Mouse (Mus musculus) fat pad, adult 2 months (tissue): Measurements from ENCODE around the gene Coq8b.

Experiments used
- DNase-seq: peaks from one replicate; pipeline ENCODE4 v3.0.0-alpha.2; 2011; ENCODE audit warnings: low read depth, low spot score; ENCODE audit errors: extremely low read depth

The Coq8b gene

DNA sequence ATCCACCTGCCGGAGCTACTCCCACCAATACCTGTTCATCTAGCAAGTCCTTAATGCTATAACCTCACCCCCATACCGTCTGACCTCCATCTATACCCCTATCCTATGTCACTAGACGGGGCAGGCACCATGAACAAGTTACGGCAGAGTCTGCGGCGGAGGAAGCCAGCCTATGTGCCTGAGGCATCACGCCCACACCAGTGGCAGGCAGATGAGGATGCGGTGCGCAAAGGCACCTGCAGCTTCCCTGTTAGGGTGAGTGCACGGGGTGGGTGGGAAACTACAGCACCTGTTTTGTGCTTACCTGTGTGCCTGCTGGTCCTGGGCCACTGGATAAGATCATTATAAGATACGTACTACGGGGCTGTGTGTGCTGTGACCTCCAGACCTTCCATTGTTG, 31.9 kb downstream of the Coq8b start:
- no peak for DNase-seq

DNA sequence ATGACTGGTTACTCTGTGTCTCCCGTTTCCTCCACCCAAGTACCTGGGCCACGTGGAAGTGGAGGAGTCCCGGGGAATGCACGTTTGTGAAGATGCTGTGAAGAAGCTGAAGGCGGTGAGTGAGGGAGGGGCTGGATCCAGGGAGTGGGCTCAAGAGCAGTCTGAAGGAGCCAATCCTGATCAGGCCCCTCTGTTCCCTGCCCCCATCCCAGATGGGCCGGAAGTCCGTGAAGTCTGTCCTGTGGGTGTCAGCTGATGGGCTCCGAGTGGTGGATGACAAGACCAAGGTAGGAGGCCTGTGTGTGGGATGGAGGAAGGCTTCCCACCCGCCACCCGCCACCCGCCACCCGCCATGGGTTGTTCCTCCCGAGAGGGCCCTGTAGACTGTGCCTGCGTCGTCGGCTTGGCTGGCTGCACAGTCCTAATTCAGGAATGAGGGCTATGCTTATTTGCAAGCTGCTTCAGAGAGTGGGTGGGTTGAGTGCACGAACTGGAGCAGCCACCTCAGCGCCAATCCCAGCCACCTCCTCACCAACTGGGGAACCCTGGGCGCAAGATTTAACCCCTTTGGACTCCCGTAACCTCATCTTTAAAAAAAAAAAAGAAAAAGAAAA, 33.8 kb downstream of the Coq8b start:
- DNase-seq, result no peak

DNA sequence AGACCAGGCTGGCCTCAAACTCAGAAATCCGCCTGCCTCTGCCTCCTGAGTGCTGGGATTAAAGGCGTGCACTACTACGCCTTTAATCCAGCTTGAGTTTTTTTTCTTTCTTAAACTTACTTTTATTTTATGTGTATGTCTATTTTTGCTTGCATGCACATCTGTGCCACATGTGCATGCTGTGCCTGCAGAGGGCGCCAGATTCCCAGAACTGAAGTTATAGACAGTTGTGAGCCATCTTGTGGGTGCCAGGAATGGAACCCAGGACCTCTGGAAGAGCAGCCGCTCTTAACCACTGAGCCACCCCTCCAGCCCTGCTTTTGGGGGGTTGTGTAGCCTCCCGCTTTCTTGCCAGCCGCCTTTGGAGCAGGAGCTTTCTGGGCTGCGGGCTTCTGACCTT, 38.6 kb downstream of the Coq8b start:
- no peak for DNase-seq

DNA sequence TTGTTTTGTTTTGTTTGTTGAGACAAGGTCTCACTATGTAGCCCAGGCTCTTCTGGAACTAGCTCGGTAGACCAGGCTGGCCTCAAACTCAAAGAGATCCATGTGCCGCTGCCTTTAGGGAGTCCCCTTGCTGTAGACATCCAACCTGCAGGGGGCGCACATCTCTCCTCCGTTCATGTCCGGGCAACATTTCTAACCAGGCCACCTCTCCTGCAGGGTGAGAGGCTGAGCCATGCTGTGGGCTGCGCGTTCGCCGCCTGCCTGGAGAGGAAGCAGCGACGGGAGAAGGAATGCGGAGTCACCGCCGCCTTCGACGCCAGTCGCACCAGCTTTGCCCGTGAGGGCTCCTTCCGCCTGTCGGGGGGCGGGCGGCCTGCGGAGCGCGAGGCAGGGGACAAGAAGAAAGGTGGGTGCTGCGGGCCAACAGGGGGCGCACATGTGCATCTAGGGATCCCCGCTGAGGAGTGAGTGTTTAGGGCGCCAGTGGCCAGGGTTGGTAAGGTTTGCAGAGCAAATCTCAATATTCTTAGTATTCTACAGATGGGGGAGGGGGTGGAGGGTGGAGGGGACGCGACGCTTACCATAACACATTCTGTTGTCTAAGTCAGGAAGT, 41.0 kb downstream of the Coq8b start:
- no peak for DNase-seq

DNA sequence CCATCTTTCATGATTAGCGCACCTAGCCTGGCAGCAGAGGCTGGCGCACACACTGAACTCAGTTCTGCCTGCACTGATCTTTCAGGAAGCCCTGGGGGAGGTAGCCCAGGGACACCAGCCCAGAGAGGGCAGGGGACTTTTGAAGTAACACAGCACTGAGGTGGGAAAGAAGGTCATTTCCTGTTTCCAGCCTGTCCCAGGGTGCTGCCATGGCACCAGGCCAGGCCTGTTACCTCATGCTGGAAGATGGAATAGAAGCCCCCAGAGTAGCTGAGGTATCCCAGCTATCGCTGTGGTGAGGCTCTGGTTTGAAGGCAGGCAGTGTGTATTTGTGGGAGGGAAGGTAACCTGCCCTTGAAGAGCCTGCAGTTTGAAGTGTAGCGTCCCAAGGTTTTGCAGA, 42.1 kb downstream of the Coq8b start:
- DNase-seq, result no peak

DNA sequence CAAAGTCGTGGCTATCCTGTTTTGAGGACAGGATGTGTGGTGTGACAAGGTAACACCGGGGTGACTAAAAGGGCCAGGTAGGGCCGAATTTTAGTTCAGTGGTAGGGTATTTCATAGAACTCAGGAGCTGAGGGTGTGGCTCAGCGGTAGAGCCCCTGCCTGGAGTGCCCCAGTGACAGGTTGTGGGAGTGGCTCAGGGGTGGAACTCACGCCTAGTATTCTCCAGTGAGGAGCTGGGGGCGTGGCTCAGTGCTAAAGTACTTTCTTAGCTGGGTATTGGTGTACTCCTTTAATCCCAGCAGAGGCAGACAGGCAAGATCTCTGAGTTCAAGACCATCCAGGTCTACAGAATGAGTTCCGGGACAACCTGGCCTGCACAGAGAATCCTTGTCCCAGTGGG, 43.2 kb downstream of the Coq8b start:
- DNase-seq, result no peak

DNA sequence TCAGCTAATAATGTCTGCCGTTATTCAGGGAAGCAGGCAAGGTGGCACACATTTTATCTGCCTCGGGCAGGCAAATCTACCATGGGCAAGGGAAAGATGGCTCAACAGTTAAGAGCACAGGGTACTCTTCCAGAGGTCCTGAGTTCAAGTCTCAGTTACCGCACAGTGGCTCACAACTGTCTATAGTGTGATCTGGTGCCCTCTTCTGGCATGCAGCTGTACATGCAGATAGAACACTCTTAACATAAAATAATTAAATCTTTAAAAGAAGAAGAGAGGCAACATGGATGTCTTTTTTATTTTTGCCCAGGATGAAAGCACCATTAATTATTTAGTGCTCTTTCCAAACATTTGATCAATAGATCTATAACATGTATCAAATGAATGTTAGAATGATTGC, 44.4 kb downstream of the Coq8b start:
- DNase-seq, result no peak

DNA sequence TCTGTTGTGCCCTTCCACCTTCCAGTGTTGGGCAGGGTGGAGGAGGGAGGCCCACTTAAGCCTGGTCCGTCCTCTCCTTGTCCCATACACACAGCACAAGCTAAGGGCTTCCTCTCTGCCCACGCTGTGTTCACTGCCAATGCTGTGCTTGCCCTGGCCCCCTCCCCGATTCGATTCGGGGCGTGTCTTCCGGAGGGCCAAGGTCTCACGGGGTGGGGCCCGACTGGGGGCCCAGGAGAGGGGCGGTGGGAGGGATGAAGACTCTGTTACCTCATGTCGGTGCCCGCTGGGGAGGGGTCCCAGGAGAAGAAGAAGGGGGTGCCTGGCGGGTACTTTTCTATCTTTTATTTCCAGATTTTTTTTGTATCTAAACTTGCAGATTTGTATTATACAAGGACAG, 48.9 kb downstream of the Coq8b start:
- no peak for DNase-seq

DNA sequence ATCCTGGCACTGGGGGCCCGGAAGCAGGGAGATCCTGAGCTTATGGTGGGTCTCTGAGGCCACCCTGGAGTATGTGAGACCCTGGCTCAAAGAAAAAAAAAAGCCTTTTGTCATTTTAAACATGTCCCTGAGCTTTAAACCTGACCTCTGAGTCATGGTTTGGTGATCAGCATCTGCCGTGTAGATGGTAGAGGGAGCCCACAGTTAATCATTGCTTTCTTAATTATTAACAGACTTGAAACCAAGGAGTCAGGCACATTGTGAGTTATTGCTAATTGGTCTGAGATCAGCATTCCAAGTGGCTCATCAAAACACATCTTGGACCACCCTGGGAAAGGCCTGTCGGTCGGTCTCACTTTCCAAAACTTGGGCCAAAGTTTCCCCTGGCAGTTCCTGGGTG, 49.4 kb downstream of the Coq8b start:
- no peak for DNase-seq

DNA sequence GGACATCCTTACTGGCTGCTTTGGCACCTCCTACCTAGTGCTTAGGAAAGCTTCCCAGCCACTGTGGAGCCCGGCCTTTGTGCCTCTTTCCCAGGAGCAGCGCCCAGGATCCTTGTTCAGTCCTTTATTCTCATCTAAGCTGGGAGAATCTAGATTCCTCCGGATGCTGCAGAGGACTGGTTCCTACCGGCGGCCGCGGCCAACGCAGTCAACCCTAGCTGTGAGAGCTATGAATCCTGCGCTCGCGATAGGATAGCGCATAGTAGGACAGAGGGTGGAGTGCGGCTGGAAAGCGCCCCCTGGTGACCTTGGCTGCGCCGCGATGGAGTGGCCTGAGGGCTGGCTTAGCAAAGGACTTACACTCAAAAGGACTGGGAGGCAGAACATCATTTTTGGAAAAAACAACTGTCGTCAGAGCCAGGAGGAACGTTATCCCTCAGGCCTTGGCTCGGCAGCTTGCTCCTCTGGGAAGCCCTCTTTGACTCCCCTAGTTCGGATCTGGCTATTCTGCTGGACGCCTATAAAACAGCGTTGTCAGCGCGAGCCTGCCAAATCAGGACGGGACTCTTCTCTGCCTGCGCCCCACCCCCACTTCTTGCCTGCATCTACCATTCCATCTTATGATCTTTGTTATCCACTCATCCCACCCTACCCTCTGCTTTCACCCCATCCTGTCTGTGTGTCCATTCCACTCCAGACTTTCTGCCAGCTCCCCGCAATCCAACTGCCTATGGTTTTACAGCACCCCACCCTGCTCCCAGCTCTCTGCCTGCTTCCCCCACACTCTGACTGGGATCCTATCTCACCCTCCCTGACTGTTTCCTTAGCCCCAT, 52.3 kb downstream of the Coq8b start:
- no peak for DNase-seq

DNA sequence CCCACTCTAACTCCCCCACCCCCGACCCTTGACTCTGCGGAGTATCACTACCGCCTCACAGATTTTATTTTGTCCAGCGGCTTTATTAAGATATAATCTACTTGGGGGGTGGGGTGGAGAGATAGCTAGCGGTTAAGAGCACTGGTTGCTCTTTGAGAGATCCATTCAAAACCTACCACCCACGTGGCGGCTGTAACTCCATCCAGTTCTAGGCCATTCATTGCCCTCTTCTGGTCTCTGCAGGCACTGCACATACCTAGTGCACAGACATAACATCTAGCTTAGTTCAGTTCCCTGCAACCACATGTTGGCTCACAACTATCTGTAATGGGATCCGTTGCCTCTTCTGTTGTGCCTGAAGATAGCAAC, 52.9 kb downstream of the Coq8b start:
- no peak for DNase-seq

DNA sequence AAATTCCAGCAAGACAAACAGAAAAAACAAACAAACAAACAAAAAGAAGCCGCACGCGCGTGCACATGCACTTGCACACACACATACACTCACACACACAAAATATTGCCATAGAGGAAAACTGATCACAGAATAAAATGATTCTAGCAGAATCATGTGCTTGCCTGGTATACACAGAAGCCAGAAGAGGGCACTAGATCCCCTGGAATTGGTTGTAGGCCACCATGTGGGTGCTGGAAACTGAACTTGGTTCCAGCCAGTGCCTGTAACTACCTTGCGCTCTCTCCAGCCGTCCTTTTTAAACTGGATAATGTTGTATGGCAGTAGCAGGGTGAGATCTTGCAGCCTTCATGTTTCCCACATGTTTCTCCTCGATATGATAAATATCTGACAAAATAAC, 55.9 kb downstream of the Coq8b start:
- DNase-seq, result no peak

DNA sequence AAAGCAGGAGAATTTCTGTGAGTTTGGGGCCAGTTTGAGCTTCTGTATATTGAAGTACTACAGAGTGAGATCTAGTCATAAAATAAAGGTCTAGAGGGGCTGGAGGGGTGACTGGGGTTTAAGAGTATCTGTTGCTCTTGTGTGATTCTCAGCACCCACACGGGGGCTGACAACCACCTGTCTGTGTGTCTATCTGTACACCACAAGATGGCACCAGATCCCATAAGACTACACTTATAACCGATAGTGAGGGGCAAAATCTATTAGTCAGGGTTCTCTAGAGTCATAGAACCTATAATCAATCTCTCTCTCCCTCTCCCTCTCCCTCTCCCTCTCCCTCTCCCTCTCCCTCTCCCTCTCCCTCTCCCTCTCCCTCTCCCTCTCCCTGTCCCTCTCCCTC, 57.7 kb downstream of the Coq8b start:
- DNase-seq, result no peak

DNA sequence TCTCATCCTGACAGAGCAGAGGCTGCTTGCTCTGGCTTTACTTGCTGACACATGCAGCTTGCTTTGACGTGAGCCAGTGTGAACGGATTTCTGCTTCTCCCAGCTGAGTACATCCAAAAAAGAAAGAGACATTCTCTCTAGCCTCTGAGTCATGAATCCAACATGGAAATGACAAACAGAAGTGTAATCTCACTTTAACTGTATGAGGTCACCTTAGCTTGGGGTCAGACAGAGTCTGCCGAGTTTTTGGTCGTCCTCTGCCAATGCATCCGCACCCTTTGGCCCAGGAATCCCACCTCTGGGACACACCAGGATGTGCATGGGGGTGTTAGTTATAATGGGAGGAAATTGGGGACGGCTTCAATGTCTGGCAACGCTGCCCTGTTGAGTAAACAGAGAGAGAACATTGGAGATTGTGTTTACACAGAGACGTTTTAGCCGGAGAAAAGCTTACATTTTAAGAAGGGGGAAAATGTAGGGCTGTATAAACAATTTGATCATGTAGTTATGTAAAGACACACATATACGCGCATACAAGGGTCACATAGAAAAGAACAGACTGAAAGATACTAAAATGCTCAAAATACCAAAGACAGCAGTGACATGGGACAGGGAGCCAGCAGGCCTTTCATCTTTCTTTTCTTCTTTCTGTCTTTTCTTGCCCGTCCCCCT, 59.1 kb downstream of the Coq8b start:
- DNase-seq, result no peak

DNA sequence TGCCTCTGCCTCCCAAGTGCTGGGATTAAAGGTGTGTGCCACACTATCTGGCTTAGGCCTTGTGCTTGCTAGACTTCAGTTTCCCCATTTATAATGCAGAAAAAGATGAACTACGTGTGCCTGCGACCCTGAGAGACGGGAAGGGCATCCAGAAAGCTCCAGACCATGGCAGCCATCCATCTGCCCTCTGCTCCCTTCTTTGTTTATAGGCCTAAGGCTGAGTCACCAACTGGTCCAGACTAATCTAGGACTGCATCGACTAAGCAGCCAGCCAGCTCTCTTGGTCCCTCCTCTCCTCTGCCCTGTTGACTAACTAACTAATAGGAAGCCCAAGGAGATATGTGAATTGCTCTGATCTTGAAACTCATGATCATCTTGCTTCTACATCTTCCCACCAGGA, 63.1 kb downstream of the Coq8b start:
- no peak for DNase-seq

DNA sequence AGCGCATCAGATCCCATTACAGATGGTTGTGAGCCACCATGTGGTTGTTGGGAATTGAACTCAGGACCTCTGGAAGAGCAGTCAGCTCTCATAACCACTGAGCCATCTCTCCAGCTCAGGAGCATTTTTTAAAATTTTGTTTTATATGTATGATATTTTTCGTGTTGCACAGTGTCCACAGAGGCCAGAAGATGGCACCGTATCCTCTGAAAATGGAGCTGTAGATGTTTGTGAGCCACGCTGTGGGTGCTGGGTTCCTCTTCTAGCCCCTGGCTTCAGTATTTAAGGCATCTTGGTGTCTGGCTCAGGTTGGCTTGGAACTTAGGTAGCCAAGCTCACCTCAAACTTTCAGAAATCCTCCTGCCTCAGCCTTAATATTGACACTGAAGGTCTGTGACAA, 63.7 kb downstream of the Coq8b start:
- no peak for DNase-seq

DNA sequence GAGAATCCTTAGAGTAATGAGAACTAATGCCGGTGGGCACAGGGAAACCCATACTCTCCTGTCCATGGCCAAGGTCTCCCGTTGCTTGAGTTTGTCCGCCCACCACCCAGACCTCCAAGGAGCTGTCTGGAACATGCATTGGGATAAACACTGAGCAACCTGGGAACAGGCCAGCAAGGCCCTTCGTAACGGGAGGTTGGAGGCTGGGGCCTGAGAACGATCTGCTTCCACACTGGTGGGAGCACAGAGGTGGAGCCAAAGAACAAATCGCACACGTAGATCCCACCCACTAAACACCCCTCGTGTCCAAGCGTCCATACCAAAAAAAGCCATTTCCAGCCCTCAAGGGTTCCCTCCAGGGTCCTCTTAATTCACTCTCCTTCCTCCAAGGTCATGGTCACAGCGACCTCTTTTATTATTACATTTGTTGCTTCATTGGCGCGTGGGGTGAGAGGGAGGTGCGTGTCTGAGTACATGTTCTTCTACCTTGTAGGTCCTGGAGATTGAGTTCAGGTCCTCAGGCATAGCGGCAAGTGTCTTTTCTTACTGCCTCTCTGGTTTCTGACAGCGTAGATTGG, 65.3 kb downstream of the Coq8b start:
- DNase-seq, result no peak

DNA sequence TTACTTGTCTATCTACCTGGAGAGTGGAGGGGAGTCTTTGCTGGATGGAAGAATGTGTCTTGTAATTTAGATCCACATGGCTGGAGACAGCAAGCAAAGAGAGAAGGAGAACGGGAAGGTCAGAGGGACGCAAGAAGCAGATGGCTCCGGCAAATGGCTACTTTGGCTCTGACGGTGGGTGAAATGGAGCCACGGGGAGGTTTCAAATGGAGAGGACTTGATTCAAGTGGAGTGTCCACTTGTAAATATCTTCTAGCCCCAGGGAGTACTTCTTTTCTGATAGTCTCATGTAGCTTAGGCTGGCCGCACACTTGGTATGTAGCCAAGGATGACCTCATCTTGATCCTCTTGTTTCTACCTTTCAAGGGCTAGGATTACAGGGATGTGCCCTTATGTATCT, 66.0 kb downstream of the Coq8b start:
- DNase-seq, result no peak

DNA sequence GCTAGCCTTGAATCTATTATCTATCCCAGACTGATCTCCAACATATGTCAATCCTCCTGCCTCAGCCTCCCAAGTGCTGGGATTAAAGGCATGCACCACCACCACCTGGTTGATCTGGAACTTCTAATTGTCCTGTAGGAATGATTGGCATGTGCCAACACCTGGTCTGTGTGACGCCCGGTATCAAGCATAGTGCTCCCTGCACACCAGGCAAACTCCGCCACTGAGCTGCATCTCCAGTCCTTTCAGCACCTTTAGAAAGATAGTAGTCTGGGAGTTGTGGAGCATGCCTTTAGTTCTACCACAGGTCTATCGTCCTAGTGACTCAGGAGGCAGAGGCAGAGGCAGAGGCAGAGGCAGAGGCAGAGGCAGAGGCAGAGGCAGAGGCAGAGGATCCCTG, 67.5 kb downstream of the Coq8b start:
- DNase-seq, result no peak

DNA sequence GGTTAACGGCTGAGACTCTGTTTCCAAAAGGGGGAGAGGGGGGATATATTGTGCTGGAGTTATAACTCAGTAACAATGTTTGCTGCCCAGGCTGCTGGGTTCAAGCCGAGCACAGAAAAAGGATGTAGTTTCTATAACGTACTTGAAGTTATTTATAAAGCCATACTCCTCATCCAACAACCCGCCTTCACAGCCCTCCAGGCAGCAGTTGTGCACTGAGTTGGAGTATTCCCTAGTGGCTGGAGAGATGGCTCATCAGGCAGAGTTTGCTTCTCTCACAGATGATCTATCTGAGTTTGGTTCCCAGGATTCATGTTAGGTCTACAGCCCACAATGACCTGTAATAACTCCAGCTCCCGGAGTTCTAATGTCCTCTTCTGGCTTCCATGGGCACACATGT, 68.0 kb downstream of the Coq8b start:
- DNase-seq, result no peak

DNA sequence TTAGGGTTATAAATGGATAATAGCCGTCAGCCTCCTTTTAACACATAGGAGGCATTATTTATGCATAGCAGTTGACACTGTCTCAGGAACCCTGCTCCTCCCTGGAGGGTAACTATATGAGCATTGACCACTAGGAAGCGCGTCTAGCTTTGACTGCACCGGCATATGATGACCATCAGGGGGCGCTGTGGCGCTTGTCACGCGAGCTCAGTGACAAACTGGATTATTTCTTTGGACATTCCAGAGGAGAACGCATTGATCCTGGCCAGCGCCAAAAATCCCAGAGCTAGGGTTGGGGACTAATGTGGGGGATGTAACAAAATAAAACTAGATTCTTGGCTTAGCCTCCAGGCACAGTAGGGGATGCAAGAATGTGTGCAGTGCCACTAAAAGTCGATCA, 69.3 kb downstream of the Coq8b start:
- peak; percentile 51 for DNase-seq
